Mouse (Mus musculus): ENCODE results near the gene Gm9936. TPM values are rescaled to one million over a fixed set of nuclear protein-coding genes. Genes with fewer than 3 reads are reported as not detected.

Gm9936 gene
- polyA plus RNA-seq, 1 experiment from 2014 or later = 2.1 TPM

DNA sequence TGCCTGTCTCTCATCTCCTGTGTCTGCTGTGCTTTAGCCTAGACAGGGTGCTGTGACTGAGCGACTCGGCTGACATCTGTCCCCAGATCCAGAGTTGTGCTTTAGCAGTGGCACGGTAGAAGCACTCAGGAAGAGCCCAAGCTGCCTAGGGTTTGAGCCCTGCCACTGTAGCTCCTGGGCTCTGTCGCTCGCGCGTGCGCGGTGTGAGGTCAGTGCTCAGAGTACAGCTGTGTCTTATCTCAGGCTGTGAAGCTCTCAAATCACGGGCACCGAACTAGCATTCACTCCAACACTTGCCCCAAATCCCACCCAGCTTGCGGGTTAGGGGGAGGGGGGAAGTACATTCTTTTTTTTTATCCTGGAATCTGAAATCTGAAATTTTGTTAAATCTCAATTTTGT, 21.6 kb downstream of the Gm9936 start:
- no peak overlapping the region for H3K27ac ChIP-seq (replicated peaks)
- no peak overlapping the region for H3K9ac ChIP-seq (replicated peaks)
- no peak overlapping the region for H3K4me2 ChIP-seq
- H3K27me3 ChIP-seq (replicated peaks) = no peaks in the 10 kb centered on the region
- H3K36me3 ChIP-seq = no peaks in the 10 kb centered on the region
- ATAC-seq (ENCODE audit: low FRiP score) = no peak
- no peaks in the 10 kb centered on the region for H3K4me1 ChIP-seq
- no peaks in the 10 kb centered on the region for H3K9me3 ChIP-seq (replicated peaks)
- H3K4me3 ChIP-seq (replicated peaks) = no peak overlapping the region
- 76% methylated on average over 12 of the region's 12 CpGs for WGBS

DNA sequence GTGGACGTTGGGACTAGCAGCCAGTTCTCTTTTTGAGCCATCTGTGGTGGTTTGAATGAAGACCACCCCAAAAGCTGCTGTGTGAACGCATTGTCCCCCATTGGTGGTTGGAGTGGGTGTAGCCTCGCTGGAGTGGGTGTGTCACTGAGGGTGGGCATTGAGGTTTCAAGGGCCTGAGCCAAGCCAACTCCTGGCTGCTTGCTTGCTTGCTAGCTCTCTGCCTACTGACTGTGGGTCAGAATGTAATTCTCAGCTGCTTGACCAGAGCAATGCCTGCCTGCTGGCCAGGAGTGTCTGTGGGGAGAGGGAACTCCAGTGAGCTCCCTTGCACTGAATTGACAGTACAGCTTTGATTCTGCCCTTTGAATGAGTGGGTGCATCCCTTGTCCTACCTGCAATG, 28.7 kb downstream of the Gm9936 start:
- Histone ChIP-seq H3K9ac (replicated peaks) (no peak overlapping the region), H3K27ac (replicated peaks) (no peak overlapping the region), H3K36me3 (no peaks in the 10 kb centered on the region), H3K9me3 (replicated peaks) (no peaks in the 10 kb centered on the region), H3K27me3 (replicated peaks) (no peaks in the 10 kb centered on the region), H3K4me2 (no peak overlapping the region), H3K4me3 (replicated peaks) (no peak overlapping the region), H3K4me1 (peaks cover 6% of the 10 kb centered on the region)
- WGBS = 66% methylated on average over 3 of the region's 3 CpGs
- ATAC-seq (ENCODE audit: low FRiP score) = no peak

DNA sequence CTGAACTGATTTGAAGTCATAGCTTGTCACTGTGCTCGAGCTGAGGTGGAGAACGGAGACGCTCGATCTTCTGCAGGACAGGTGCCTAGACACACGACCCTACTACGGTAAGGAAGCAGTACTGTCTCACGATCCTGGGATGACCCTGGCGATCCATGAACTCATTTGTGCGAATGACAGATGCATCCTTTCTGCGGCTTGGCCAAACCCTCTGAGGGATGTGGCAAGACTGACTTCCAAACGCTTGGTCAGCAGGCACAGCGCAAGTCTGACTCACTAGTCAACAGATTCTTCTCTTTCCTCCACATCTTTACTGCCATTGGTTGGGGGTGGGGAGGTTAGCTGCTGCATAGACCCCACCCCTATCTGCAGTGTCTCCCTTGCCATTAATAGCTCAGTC, 31.1 kb downstream of the Gm9936 start:
- WGBS = 90% methylated on average over 12 of the region's 12 CpGs
- no peaks in the 10 kb centered on the region for H3K36me3 ChIP-seq
- ATAC-seq (ENCODE audit: low FRiP score) = no peak
- H3K9me3 ChIP-seq (replicated peaks) = no peaks in the 10 kb centered on the region
- H3K4me1 ChIP-seq = peaks cover 10% of the 10 kb centered on the region
- no peak overlapping the region for H3K9ac ChIP-seq (replicated peaks)
- no peak overlapping the region for H3K27ac ChIP-seq (replicated peaks)
- no peaks in the 10 kb centered on the region for H3K27me3 ChIP-seq (replicated peaks)
- no peak overlapping the region for H3K4me3 ChIP-seq (replicated peaks)
- no peak overlapping the region for H3K4me2 ChIP-seq

DNA sequence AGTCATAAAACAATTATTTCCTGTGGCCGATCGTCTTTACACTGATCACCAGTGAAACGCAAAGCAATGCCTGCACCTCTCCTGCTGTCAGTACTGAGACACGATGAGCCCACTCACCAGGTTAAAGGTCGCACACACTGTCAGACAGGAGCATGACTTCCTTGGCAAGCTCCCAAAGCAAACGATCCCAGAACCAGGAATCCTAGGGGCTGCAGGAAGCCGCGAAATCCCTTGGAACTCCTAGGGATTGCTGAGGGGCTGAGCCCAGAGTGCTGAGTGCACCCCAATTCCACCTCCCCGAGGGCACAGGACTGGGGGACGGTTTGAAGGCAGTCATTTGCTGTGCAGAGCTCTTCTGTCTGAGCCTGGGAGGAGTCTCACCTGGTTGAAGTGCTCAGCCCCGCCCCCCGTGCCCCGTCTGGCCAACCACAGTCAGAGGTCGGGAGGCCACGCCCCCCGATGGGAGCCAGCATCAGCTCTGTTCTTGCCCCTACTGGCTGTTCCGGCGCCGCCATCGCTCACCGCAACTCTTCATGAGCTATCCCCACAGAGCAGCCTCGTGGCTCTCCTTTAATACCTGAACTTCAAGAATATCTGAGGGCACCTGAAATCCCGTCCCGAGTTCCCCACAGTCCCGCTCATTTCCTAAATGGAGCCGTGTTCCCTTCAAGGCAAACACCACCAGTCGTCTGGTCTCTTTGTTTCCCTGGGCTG, 32.3 kb downstream of the Gm9936 start:
- peak; percentile 74 for ATAC-seq (ENCODE audit: low FRiP score)
- Histone ChIP-seq H3K9me3 (replicated peaks) (no peaks in the 10 kb centered on the region), H3K9ac (replicated peaks) (peak overlapping the region; percentile 34), H3K27me3 (replicated peaks) (no peaks in the 10 kb centered on the region), H3K4me2 (peak overlapping the region; percentile 75), H3K27ac (replicated peaks) (peak overlapping the region; percentile 65), H3K36me3 (0 out of 2 replicates have a peak, but pooled peaks cover 4% of the 10 kb centered on the region), H3K4me1 (peaks cover 14% of the 10 kb centered on the region), H3K4me3 (replicated peaks) (peak overlapping the region; percentile 36)
- WGBS = 9% methylated on average over 27 of the region's 27 CpGs

DNA sequence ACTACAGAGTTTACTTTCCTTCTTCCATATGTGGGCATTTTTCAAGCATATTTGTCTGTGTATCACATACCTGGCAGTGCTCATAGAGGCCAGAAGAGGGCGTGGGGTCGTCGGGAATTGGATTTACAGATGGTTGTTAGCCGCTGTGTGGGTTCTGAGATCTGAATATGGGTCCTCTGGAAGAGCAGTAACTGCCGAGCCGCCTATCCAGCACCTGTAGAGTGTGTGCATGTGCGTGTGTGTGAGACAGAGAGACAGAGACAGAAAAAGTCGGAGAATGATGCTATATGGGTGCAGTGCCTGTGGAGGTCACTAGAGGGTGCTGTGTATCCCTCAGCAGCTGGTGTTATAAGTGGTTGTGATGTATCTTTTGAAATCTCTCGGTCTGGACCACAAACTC, 34.3 kb downstream of the Gm9936 start:
- Histone ChIP-seq H3K36me3 (peaks cover 4% of the 10 kb centered on the region; the same call in 1 of the 2 replicates), H3K4me2 (peak overlapping the region; percentile 63), H3K9me3 (replicated peaks) (no peaks in the 10 kb centered on the region), H3K27ac (replicated peaks) (no peak overlapping the region), H3K9ac (replicated peaks) (no peak overlapping the region), H3K4me1 (peaks cover 14% of the 10 kb centered on the region), H3K27me3 (replicated peaks) (no peaks in the 10 kb centered on the region), H3K4me3 (replicated peaks) (no peak overlapping the region; the same call in 1 of the 2 replicates)
- whole genome bisulfite sequencing = 19% methylated on average over 9 of the region's 9 CpGs
- ATAC-seq (ENCODE audit: low FRiP score) = no peak

DNA sequence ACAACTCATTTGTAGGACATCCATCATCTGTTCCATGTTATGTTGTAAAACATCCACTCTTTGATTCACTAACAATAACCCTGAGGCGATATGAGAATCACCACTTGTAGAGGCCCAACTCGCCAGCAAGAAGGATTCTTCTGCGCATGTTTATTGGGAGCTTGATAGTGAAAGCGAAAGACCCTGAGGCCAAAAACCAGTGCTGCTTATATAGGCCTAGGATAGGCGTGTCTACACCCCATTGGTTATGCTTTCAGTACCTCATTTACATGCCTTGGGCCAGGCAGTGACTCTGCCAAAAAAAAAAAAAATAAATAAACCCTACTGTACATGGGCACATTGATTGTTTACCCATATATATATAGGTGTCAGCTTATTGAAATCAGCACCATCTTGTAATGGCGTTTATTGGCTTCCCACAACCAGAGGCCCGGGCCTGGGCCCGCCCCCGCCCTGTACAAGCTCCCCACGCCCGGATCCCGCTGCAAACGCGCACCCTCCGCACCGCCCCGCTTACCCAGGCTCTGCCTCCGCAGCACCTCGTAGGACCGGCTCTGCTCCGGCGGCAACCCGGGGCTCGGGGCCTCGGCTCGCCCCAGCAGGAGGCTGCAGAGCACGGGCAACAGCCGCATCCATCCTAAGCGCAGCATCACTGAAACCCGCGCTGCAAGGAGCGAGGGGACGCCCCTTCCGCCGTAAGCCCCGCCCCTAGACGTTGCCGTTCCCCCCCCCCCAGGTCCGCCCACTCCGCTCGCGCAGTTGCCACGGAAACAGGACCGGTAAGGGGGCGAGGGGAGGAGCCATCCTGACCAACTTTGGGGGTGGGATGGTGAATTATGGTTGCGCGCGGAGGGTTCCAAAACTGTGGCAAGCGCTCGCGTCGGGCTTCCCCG, 35.4 kb downstream of the Gm9936 start, which contains the start of gene 1500011B03Rik:
Gene 1500011B03Rik (minus strand): TSS at position 673 of the 893 bp plus-strand sequence.
- H3K4me2 ChIP-seq = peak within 1 kb of the TSS; percentile 63
- peak; percentile 92 for ATAC-seq (ENCODE audit: low FRiP score)
- 7% methylated on average over 45 of the region's 53 CpGs for WGBS

DNA sequence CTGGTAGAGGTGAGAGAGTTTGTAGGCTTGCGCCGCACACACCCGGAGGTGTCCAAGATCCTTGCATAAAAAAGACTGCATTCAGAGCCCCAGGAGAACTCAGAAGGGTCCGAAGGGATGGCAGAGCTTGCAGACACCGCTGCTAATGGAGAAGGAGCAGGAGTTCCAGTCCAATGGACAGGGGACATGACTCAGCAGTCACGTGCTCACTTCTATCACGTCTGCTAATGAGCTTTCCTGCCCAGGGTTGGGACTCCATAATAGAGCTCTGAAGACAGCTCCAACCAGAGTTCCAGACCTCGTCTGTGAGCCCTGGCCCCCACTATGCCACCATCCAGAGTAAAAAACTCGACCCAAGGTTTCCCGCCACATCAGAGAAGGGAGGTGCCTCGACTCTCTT, 40.4 kb downstream of the Gm9936 start:
- H3K9me3 ChIP-seq (replicated peaks) = no peaks in the 10 kb centered on the region
- ATAC-seq (ENCODE audit: low FRiP score) = no peak
- no peak overlapping the region for H3K9ac ChIP-seq (replicated peaks)
- peaks cover 4% of the 10 kb centered on the region; the same call in 1 of the 2 replicates for H3K36me3 ChIP-seq
- peaks cover 11% of the 10 kb centered on the region; the same call in 1 of the 2 replicates for H3K4me1 ChIP-seq
- H3K4me3 ChIP-seq (replicated peaks) = no peak overlapping the region
- 72% methylated on average over 11 of the region's 11 CpGs for WGBS
- no peak overlapping the region for H3K4me2 ChIP-seq
- no peaks in the 10 kb centered on the region for H3K27me3 ChIP-seq (replicated peaks)
- no peak overlapping the region for H3K27ac ChIP-seq (replicated peaks)

More for the DNA sequence above, 35.4 kb downstream of the Gm9936 start, which contains the start of gene 1500011B03Rik:
- peak within 1 kb of the TSS; percentile 75 for H3K4me3 ChIP-seq (replicated peaks)
- H3K9me3 ChIP-seq (replicated peaks) = no peaks in the 10 kb centered on the region
- peak within 1 kb of the TSS; percentile 85 for H3K9ac ChIP-seq (replicated peaks)
- H3K27ac ChIP-seq (replicated peaks) = peak within 1 kb of the TSS; percentile 84
- H3K27me3 ChIP-seq (replicated peaks) = no peaks in the 10 kb centered on the region
- peaks cover 4% of the 10 kb centered on the region; the same call in 1 of the 2 replicates for H3K36me3 ChIP-seq
- H3K4me1 ChIP-seq = peaks cover 14% of the 10 kb centered on the region

DNA sequence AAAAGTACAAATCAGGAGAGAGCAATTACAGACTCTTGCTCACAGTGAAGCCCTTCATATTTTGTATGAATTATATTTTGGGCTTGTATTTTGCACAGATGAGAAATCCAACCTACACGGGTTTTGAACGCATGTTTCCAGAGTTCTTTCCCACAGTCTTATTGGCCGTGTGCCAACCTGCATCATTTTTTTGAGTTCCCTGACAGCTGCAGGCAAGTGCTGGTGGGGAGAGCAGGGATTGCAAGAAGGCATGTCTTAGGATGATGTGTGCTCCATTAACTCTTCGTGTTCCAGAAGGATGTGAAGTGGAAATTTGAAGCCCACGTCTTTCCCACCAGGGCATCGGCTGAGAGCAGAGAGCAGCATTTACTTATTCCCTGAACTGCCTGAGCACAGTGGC, 41.9 kb downstream of the Gm9936 start:
- H3K27me3 ChIP-seq (replicated peaks) = no peaks in the 10 kb centered on the region
- ATAC-seq (ENCODE audit: low FRiP score) = no peak
- H3K4me2 ChIP-seq = no peak overlapping the region
- H3K36me3 ChIP-seq = peaks cover 3% of the 10 kb centered on the region; the same call in 1 of the 2 replicates
- 63% methylated on average over 6 of the region's 6 CpGs for WGBS
- no peak overlapping the region for H3K4me3 ChIP-seq (replicated peaks)
- no peak overlapping the region for H3K9ac ChIP-seq (replicated peaks)
- H3K9me3 ChIP-seq (replicated peaks) = no peaks in the 10 kb centered on the region
- H3K27ac ChIP-seq (replicated peaks) = no peak overlapping the region
- peaks cover 16% of the 10 kb centered on the region for H3K4me1 ChIP-seq

DNA sequence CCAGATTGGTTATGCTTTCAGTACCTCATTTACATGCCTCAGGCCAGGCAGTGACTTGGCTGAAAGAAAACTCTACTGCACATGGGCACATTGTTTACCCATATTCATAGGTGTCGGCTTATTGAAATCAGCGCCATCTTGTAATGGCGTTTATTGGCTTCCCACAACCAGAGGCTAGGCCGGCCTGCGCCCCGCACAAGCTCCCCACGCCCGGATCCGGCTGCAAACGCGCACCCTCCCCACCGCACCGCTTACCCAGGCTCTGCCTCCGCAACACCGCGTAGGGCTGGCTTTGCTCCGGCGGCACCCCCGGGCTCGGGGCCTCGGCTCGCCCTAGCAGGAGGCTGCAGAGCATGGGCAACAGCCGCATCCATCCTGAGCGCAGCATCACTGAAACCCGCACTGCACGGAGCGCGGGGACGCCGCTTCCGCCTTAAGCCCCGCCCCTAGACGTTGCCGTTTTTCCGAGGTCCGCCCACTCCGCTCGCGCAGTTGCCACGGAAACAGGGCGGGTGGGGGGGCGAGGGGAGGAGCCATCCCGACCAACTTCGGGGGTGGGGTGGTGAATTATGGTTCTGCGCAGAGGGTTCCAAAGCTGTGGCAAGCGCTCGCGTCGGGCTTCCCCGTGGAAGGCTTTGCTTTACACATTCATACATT, 44.8 kb downstream of the Gm9936 start:
- Histone ChIP-seq H3K9ac (replicated peaks) (peak overlapping the region; percentile 81), H3K4me1 (peaks cover 33% of the 10 kb centered on the region), H3K27me3 (replicated peaks) (no peaks in the 10 kb centered on the region), H3K36me3 (peaks cover 2% of the 10 kb centered on the region; the same call in 1 of the 2 replicates), H3K27ac (replicated peaks) (peak overlapping the region; percentile 95), H3K4me3 (replicated peaks) (peak overlapping the region; percentile 67), H3K4me2 (peak overlapping the region; percentile 64), H3K9me3 (replicated peaks) (no peaks in the 10 kb centered on the region)
- under 1% methylated on average over 50 of the region's 50 CpGs for WGBS
- ATAC-seq (ENCODE audit: low FRiP score) = peak; percentile 98

DNA sequence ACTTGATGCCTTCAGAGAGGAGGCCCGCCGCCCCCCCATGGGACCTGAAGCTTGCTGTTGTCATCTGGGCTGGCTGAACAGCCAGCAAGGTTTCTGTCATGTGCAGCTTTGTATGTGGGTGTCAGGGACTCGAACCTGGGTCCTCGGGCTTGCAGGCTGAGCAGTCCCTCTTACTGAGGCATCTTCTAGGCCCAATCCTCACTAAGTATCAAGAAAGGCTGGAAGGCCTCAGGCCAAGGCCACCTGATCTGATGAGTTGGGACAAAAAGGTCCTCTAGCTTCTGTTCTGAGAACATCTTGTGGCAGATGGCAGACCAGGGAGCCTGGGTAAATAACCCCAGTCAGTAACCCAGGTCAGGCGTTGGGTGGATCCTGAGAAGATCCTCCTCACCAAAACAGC, 48.7 kb downstream of the Gm9936 start:
- peaks cover 43% of the 10 kb centered on the region for H3K4me1 ChIP-seq
- H3K27ac ChIP-seq (replicated peaks) = no peak overlapping the region
- H3K9me3 ChIP-seq (replicated peaks) = no peaks in the 10 kb centered on the region
- no peak overlapping the region for H3K9ac ChIP-seq (replicated peaks)
- H3K4me3 ChIP-seq (replicated peaks) = no peak overlapping the region
- 96% methylated on average over 5 of the region's 5 CpGs for WGBS
- no peaks in the 10 kb centered on the region for H3K27me3 ChIP-seq (replicated peaks)
- no peak overlapping the region for H3K4me2 ChIP-seq
- peaks cover 28% of the 10 kb centered on the region for H3K36me3 ChIP-seq
- ATAC-seq (ENCODE audit: low FRiP score) = no peak

DNA sequence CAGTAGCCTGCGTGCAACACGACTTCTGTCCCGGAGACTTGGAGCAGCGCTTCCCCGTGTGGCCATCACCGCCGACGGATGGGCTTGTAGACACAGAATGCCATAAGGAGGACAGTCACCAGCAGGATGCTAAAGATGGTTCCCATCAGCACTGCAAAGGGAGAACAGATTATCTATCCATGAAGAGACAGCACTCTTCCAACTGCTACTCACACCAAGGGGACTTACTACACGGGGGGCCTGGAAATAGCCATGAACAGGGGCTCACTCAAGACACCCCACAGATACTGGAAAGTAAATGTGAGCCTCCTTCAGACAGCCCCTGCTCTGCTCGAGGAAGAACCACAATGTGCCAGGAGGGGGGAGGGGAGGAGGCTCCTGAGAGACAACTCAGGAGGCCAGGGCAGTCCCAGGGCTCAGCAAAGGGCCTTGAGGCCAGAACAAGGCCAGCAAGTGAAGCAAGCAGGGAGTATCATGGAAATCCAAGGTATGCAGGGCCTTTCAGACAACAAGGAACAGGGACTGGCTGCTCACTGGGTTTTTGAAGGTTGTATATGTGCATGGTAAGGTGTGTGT, 49.2 kb downstream of the Gm9936 start:
- no peak overlapping the region for H3K4me3 ChIP-seq (replicated peaks)
- H3K9me3 ChIP-seq (replicated peaks) = no peaks in the 10 kb centered on the region
- ATAC-seq (ENCODE audit: low FRiP score) = no peak
- 77% methylated on average over 10 of the region's 10 CpGs for WGBS
- H3K4me1 ChIP-seq = peaks cover 41% of the 10 kb centered on the region
- H3K9ac ChIP-seq (replicated peaks) = no peak overlapping the region
- no peak overlapping the region for H3K4me2 ChIP-seq
- 0 out of 2 replicates have a peak overlapping the region, but pooled peaks have one; percentile 3 for H3K27ac ChIP-seq (replicated peaks)
- H3K27me3 ChIP-seq (replicated peaks) = no peaks in the 10 kb centered on the region
- H3K36me3 ChIP-seq = peaks cover 34% of the 10 kb centered on the region

Data from neural tube, embryonic 15.5 days (tissue).